Mouse (Mus musculus): ENCODE measurements around the gene Dph2. TPM values are rescaled to one million over a fixed set of nuclear protein-coding genes. Genes with fewer than 3 reads are reported as not detected.

Gene Dph2
- polyA plus RNA-seq, 1 experiment from 2014 or later, result 22.0 TPM

- Histone ChIP-seq H3K9me3 (ENCODE audit: control insufficient read depth, low read length) (no peaks in the 10 kb centered on the region), H3K36me3 (ENCODE audit: control insufficient read depth, insufficient read depth, low read length) (peaks cover 40% of the 10 kb centered on the region; the same call in 1 of the 2 replicates), H3K4me1 (ENCODE audit: control insufficient read depth, insufficient read depth, low read length) (peaks cover 11% of the 10 kb centered on the region; the same call in 1 of the 2 replicates), H3K4me3 (ENCODE audit: low read length) (no peak overlapping the region), H3K27me3 (ENCODE audit: control insufficient read depth, insufficient read depth, low read length) (no peaks in the 10 kb centered on the region), H3K4me2 (replicated peaks; ENCODE audit: low read depth, low read length) (no peak overlapping the region), H3K27ac (ENCODE audit: low read depth, low read length) (no peak overlapping the region), H3K9ac (ENCODE audit: low read depth, low read length) (no peak overlapping the region)
- no peak for ATAC-seq (ENCODE audit: low FRiP score, low TSS enrichment)
- WGBS, result 46% methylated on average over 10 of the region's 10 CpGs
These were observed 13.5 kb downstream of the Dph2 start for GRCm38 (mm10) chr4:117878301-117878700.

GRCm38 (mm10) chr4:117873615-117874014, 18.2 kb downstream of the Dph2 start:
- no peak for ATAC-seq (ENCODE audit: low FRiP score, low TSS enrichment)
- H3K9me3 ChIP-seq (ENCODE audit: control insufficient read depth, low read length), result no peaks in the 10 kb centered on the region
- H3K27me3 ChIP-seq (ENCODE audit: control insufficient read depth, insufficient read depth, low read length), result no peaks in the 10 kb centered on the region
- H3K4me1 ChIP-seq (ENCODE audit: control insufficient read depth, insufficient read depth, low read length), result peaks cover 17% of the 10 kb centered on the region
- WGBS, result 86% methylated on average over 9 of the region's 9 CpGs
- H3K36me3 ChIP-seq (ENCODE audit: control insufficient read depth, insufficient read depth, low read length), result peaks cover 24% of the 10 kb centered on the region; the same call in 1 of the 2 replicates
- H3K4me3 ChIP-seq (ENCODE audit: low read length), result no peak overlapping the region
- H3K27ac ChIP-seq (ENCODE audit: low read depth, low read length), result no peak overlapping the region
- H3K4me2 ChIP-seq (replicated peaks; ENCODE audit: low read depth, low read length), result no peak overlapping the region
- H3K9ac ChIP-seq (ENCODE audit: low read depth, low read length), result no peak overlapping the region

- H3K9ac ChIP-seq (ENCODE audit: low read depth, low read length), result peak within 1 kb of the TSS; percentile 51; the same call in 1 of the 2 replicates
- H3K27ac ChIP-seq (ENCODE audit: low read depth, low read length), result no peak within 1 kb of the TSS
- H3K27me3 ChIP-seq (ENCODE audit: control insufficient read depth, insufficient read depth, low read length), result no peaks in the 10 kb centered on the region
These were observed 19.4 kb downstream of the Dph2 start, which contains the start of gene Ccdc24 for GRCm38 (mm10) chr4:117872471-117872886. TSS of gene Ccdc24 (minus strand) at chr4:117872557.

GRCm38 (mm10) chr4:117871787-117872186, 20.0 kb downstream of the Dph2 start:
- Histone ChIP-seq H3K36me3 (ENCODE audit: control insufficient read depth, insufficient read depth, low read length) (peaks cover 17% of the 10 kb centered on the region; the same call in 1 of the 2 replicates), H3K4me1 (ENCODE audit: control insufficient read depth, insufficient read depth, low read length) (peaks cover 17% of the 10 kb centered on the region), H3K27ac (ENCODE audit: low read depth, low read length) (no peak overlapping the region), H3K4me2 (replicated peaks; ENCODE audit: low read depth, low read length) (peak overlapping the region; percentile 53), H3K9me3 (ENCODE audit: control insufficient read depth, low read length) (no peaks in the 10 kb centered on the region), H3K27me3 (ENCODE audit: control insufficient read depth, insufficient read depth, low read length) (no peaks in the 10 kb centered on the region), H3K4me3 (ENCODE audit: low read length) (no peak overlapping the region), H3K9ac (ENCODE audit: low read depth, low read length) (no peak overlapping the region)
- WGBS, result 46% methylated on average over 7 of the region's 7 CpGs
- 0 out of 2 replicates have a peak, but pooled peaks have one; percentile 5 for ATAC-seq (ENCODE audit: low FRiP score, low TSS enrichment)

More at GRCm38 (mm10) chr4:117872471-117872886, 19.4 kb downstream of the Dph2 start, which contains the start of gene Ccdc24:
- 4% methylated on average over 14 of the region's 14 CpGs for WGBS
- ATAC-seq (ENCODE audit: low FRiP score, low TSS enrichment), result peak; percentile 41; the same call in 1 of the 2 replicates
- Histone ChIP-seq H3K4me2 (replicated peaks; ENCODE audit: low read depth, low read length) (peak within 1 kb of the TSS; percentile 53), H3K9me3 (ENCODE audit: control insufficient read depth, low read length) (no peaks in the 10 kb centered on the region), H3K4me1 (ENCODE audit: control insufficient read depth, insufficient read depth, low read length) (peaks cover 17% of the 10 kb centered on the region), H3K4me3 (ENCODE audit: low read length) (peak within 1 kb of the TSS; percentile 25), H3K36me3 (ENCODE audit: control insufficient read depth, insufficient read depth, low read length) (peaks cover 21% of the 10 kb centered on the region; the same call in 1 of the 2 replicates)

GRCm38 (mm10) chr4:117870437-117870836, 21.4 kb downstream of the Dph2 start:
- Histone ChIP-seq H3K4me2 (replicated peaks; ENCODE audit: low read depth, low read length) (no peak overlapping the region), H3K36me3 (ENCODE audit: control insufficient read depth, insufficient read depth, low read length) (peaks cover 6% of the 10 kb centered on the region; the same call in 1 of the 2 replicates), H3K4me1 (ENCODE audit: control insufficient read depth, insufficient read depth, low read length) (peaks cover 28% of the 10 kb centered on the region), H3K9ac (ENCODE audit: low read depth, low read length) (no peak overlapping the region), H3K9me3 (ENCODE audit: control insufficient read depth, low read length) (no peaks in the 10 kb centered on the region), H3K27ac (ENCODE audit: low read depth, low read length) (no peak overlapping the region), H3K27me3 (ENCODE audit: control insufficient read depth, insufficient read depth, low read length) (no peaks in the 10 kb centered on the region), H3K4me3 (ENCODE audit: low read length) (no peak overlapping the region)
- WGBS, result 48% methylated on average over 1 of the region's 1 CpGs
- ATAC-seq (ENCODE audit: low FRiP score, low TSS enrichment), result no peak

GRCm38 (mm10) chr4:117869317-117869716, 22.5 kb downstream of the Dph2 start:
- H3K4me1 ChIP-seq (ENCODE audit: control insufficient read depth, insufficient read depth, low read length), result peaks cover 30% of the 10 kb centered on the region
- 75% methylated on average over 9 of the region's 9 CpGs for WGBS
- H3K9ac ChIP-seq (ENCODE audit: low read depth, low read length), result no peak overlapping the region
- H3K9me3 ChIP-seq (ENCODE audit: control insufficient read depth, low read length), result no peaks in the 10 kb centered on the region
- H3K36me3 ChIP-seq (ENCODE audit: control insufficient read depth, insufficient read depth, low read length), result peaks cover 3% of the 10 kb centered on the region; the same call in 1 of the 2 replicates
- H3K27ac ChIP-seq (ENCODE audit: low read depth, low read length), result no peak overlapping the region
- H3K27me3 ChIP-seq (ENCODE audit: control insufficient read depth, insufficient read depth, low read length), result no peaks in the 10 kb centered on the region
- no peak for ATAC-seq (ENCODE audit: low FRiP score, low TSS enrichment)
- H3K4me2 ChIP-seq (replicated peaks; ENCODE audit: low read depth, low read length), result no peak overlapping the region
- no peak overlapping the region for H3K4me3 ChIP-seq (ENCODE audit: low read length)

- 17% methylated on average over 24 of the region's 24 CpGs for WGBS
- peaks cover 27% of the 10 kb centered on the region for H3K4me1 ChIP-seq (ENCODE audit: control insufficient read depth, insufficient read depth, low read length)
- no peak overlapping the region for H3K27ac ChIP-seq (ENCODE audit: low read depth, low read length)
- ATAC-seq (ENCODE audit: low FRiP score, low TSS enrichment), result no peak
- no peak overlapping the region for H3K4me3 ChIP-seq (ENCODE audit: low read length)
- H3K9ac ChIP-seq (ENCODE audit: low read depth, low read length), result no peak overlapping the region
- H3K27me3 ChIP-seq (ENCODE audit: control insufficient read depth, insufficient read depth, low read length), result no peaks in the 10 kb centered on the region
- no peaks in the 10 kb centered on the region for H3K9me3 ChIP-seq (ENCODE audit: control insufficient read depth, low read length)
- no peaks in the 10 kb centered on the region for H3K36me3 ChIP-seq (ENCODE audit: control insufficient read depth, insufficient read depth, low read length)
- H3K4me2 ChIP-seq (replicated peaks; ENCODE audit: low read depth, low read length), result no peak overlapping the region; the same call in 1 of the 2 replicates
These were observed 24.0 kb downstream of the Dph2 start for GRCm38 (mm10) chr4:117867823-117868222.

- H3K27ac ChIP-seq (ENCODE audit: low read depth, low read length), result no peak overlapping the region
- no peak overlapping the region for H3K9ac ChIP-seq (ENCODE audit: low read depth, low read length)
- H3K4me2 ChIP-seq (replicated peaks; ENCODE audit: low read depth, low read length), result no peak overlapping the region
- peaks cover 19% of the 10 kb centered on the region for H3K4me1 ChIP-seq (ENCODE audit: control insufficient read depth, insufficient read depth, low read length)
- H3K36me3 ChIP-seq (ENCODE audit: control insufficient read depth, insufficient read depth, low read length), result no peaks in the 10 kb centered on the region
- H3K27me3 ChIP-seq (ENCODE audit: control insufficient read depth, insufficient read depth, low read length), result no peaks in the 10 kb centered on the region
- 65% methylated on average over 6 of the region's 6 CpGs for WGBS
- no peak overlapping the region for H3K4me3 ChIP-seq (ENCODE audit: low read length)
- no peaks in the 10 kb centered on the region for H3K9me3 ChIP-seq (ENCODE audit: control insufficient read depth, low read length)
- ATAC-seq (ENCODE audit: low FRiP score, low TSS enrichment), result no peak
These were observed 24.8 kb downstream of the Dph2 start for GRCm38 (mm10) chr4:117867000-117867399.

- 27% methylated on average over 9 of the region's 9 CpGs for WGBS
- H3K4me2 ChIP-seq (replicated peaks; ENCODE audit: low read depth, low read length), result no peak overlapping the region
- peaks cover 16% of the 10 kb centered on the region for H3K4me1 ChIP-seq (ENCODE audit: control insufficient read depth, insufficient read depth, low read length)
- H3K27me3 ChIP-seq (ENCODE audit: control insufficient read depth, insufficient read depth, low read length), result no peaks in the 10 kb centered on the region
- ATAC-seq (ENCODE audit: low FRiP score, low TSS enrichment), result peak; percentile 78
- H3K36me3 ChIP-seq (ENCODE audit: control insufficient read depth, insufficient read depth, low read length), result no peaks in the 10 kb centered on the region
- peak overlapping the region; percentile 69; the same call in 1 of the 2 replicates for H3K27ac ChIP-seq (ENCODE audit: low read depth, low read length)
- H3K9me3 ChIP-seq (ENCODE audit: control insufficient read depth, low read length), result no peaks in the 10 kb centered on the region
- H3K9ac ChIP-seq (ENCODE audit: low read depth, low read length), result peak overlapping the region; percentile 34
- H3K4me3 ChIP-seq (ENCODE audit: low read length), result no peak overlapping the region
These were observed 25.7 kb downstream of the Dph2 start for GRCm38 (mm10) chr4:117866083-117866482.

All from kidney, embryonic 14.5 days (tissue).